Mouse (Mus musculus) forebrain, embryonic 13.5 days (tissue): Measurements from ENCODE around the gene Mob3b. TPM values are rescaled to one million over a fixed set of nuclear protein-coding genes. Genes with fewer than 3 reads are reported as not detected.

Experiments
- ATAC-seq: fragments of 200-750 bp; cut with Nextera tagmentation; 2 replicates; pipeline ENCODE4 v1.8.0; 2017
- H3K27ac ChIP-seq: fragments of 300-500 bp; sonication (generic); 2 replicates; pipeline ENCODE4 v1.5.1; 2015; ENCODE audit warnings: inconsistent platforms, mild to moderate bottlenecking, moderate library complexity
- H3K27me3 ChIP-seq: fragments of 300-500 bp; sonication (generic); 2 replicates; pipeline ENCODE4 v1.6.1; 2015; ENCODE audit warnings: mild to moderate bottlenecking, inconsistent platforms
- H3K36me3 ChIP-seq: fragments of 300-500 bp; sonication (generic); 2 replicates; pipeline ENCODE4 v1.6.1; 2015; ENCODE audit warnings: mild to moderate bottlenecking, inconsistent platforms; ENCODE audit not compliant: poor library complexity, severe bottlenecking
- H3K4me1 ChIP-seq: fragments of 300-500 bp; sonication (generic); 2 replicates; pipeline ENCODE4 v1.6.1; 2015; ENCODE audit warnings: inconsistent platforms
- H3K4me2 ChIP-seq: fragments of 300-500 bp; sonication (generic); 2 replicates; pipeline ENCODE4 v1.6.1; 2015; ENCODE audit warnings: inconsistent platforms, mild to moderate bottlenecking, moderate library complexity
- H3K4me3 ChIP-seq: fragments of 300-500 bp; sonication (generic); 2 replicates; pipeline ENCODE4 v1.5.1; 2015; ENCODE audit warnings: mild to moderate bottlenecking, inconsistent platforms
- H3K9ac ChIP-seq: fragments of 300-500 bp; sonication (generic); 2 replicates; pipeline ENCODE4 v1.6.1; 2015; ENCODE audit warnings: mild to moderate bottlenecking, inconsistent platforms
- H3K9me3 ChIP-seq: fragments of 300-500 bp; sonication (generic); replicated peaks from 2 replicates; pipeline ENCODE4 v1.6.1; 2016; ENCODE audit warnings: inconsistent platforms
- WGBS: fragments of 180-500 bp; shearing (Covaris S2); methylation state at CpG from one replicate; pipeline ENCODE4 v1.1.7; 2015; 5-methylcytosine and 5-hydroxymethylcytosine counted together
- polyA plus RNA-seq: library from polyadenylated mRNA; unstranded; fragments of >200 nt; fragmentation: Nextera tagmentation; extraction: Ambion mirVana; gene quantifications from 2 replicates; pipeline ENCODE4 v1.2.1, GENCODE M21; 2015

Gene Mob3b
- polyA plus RNA-seq, 1 experiment from 2014 or later = 12.4 TPM

DNA sequence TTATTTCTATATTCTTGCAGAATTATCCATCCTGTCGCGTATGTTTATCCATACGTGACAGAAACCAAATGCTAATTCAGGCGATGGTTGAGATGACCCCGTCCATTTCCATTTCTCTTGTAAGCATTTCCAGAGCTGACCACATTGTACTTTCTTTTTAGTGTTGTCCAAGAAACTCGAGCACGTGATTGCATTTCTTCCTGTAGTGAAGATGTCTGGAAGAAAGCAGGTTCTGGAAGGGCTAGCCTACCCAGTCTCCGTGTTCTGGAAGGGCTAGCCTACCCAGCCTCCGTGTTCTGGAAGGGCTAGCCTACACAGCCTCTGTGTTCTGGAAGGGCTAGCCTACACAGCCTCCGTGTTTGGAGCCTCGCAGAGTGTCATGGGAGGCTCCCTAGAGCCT, 33.3 kb downstream of the Mob3b start:
- Histone ChIP-seq H3K4me1 (peaks cover 67% of the 10 kb centered on the region), H3K9me3 (no peaks in the 10 kb centered on the region), H3K9ac (no peak overlapping the region), H3K36me3 (no peaks in the 10 kb centered on the region), H3K27me3 (no peaks in the 10 kb centered on the region), H3K4me2 (peak overlapping the region; percentile 39), H3K4me3 (no peak overlapping the region), H3K27ac (peak overlapping the region; percentile 69)
- ATAC-seq = no peak
- 72% methylated on average over 11 of the region's 11 CpGs for WGBS

DNA sequence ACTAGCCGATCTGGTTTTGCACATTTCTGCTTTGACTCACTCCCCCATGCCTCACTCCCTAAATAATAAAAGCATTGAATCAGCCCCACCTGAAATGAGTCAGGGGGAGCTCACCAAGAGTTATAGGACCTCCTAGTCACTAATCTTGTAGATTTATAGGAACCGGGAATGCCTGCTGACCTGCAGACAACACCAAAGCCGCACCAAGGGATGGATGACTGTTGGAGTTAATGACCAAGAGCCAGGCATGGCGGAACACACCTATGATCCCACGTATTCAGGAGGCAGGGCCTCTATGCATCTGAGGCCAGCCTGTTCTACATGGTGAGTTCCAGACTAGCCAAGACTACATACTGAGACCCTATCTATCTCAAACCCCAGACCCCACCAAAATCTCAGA, 34.2 kb downstream of the Mob3b start:
- ATAC-seq = no peak
- 0 out of 2 replicates have a peak overlapping the region, but pooled peaks have one; percentile 14 for H3K4me2 ChIP-seq
- no peaks in the 10 kb centered on the region for H3K36me3 ChIP-seq
- H3K9ac ChIP-seq = no peak overlapping the region
- H3K27ac ChIP-seq = no peak overlapping the region
- H3K9me3 ChIP-seq = no peaks in the 10 kb centered on the region
- H3K4me1 ChIP-seq = peaks cover 67% of the 10 kb centered on the region
- 67% methylated on average over 5 of the region's 5 CpGs for WGBS
- H3K4me3 ChIP-seq = no peak overlapping the region
- H3K27me3 ChIP-seq = no peaks in the 10 kb centered on the region

DNA sequence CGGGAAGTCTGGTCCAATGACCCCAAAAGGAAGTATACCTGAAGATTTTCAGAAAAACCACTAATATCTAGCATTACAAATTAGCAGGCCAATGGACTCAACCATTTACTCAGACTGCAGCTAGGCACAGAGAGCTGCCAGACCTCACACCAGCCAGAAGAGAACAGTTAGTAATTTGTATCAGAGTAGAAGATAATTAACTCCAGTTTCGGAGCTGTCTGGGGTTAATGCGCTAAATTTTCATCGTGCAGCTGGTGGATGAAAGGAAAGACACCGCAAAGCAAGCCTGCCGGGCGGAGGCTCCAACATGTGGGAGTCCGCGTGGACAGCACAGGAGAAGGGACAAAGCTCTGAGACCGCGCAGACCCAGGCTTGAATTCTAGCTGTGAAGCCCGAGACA, 36.2 kb downstream of the Mob3b start:
- ATAC-seq = peak; percentile 6; the same call in 1 of the 2 replicates
- no peaks in the 10 kb centered on the region for H3K36me3 ChIP-seq
- 18% methylated on average over 12 of the region's 12 CpGs for WGBS
- H3K27me3 ChIP-seq = no peaks in the 10 kb centered on the region
- peaks cover 57% of the 10 kb centered on the region for H3K4me1 ChIP-seq
- H3K4me3 ChIP-seq = peak overlapping the region; percentile 15; the same call in 1 of the 2 replicates
- H3K9me3 ChIP-seq = no peaks in the 10 kb centered on the region
- H3K27ac ChIP-seq = no peak overlapping the region
- no peak overlapping the region for H3K9ac ChIP-seq
- peak overlapping the region; percentile 43 for H3K4me2 ChIP-seq

DNA sequence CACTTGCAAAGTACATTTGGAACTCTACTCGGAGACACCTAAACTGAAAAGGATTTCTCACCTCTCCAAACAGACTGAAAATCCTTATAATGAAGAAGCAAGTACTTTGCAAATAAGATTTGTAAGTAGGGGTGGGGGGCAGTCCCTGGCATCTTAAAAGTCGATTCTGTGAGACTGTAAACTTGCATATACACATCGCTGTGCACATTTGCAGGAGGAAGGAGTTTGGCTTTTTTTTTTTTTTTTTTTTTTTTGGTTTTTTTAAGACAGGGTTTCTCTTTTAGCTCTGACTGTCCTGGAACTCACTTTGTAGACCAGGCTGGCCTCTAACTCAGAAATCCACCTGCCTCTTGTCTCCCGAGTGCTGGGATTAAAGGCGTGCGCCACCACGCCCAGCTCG, 36.7 kb downstream of the Mob3b start:
- H3K9ac ChIP-seq = no peak overlapping the region
- H3K4me2 ChIP-seq = no peak overlapping the region
- 70% methylated on average over 8 of the region's 8 CpGs for WGBS
- no peak for ATAC-seq
- H3K27me3 ChIP-seq = no peaks in the 10 kb centered on the region
- H3K9me3 ChIP-seq = no peaks in the 10 kb centered on the region
- no peak overlapping the region for H3K4me3 ChIP-seq
- peaks cover 57% of the 10 kb centered on the region for H3K4me1 ChIP-seq
- no peak overlapping the region for H3K27ac ChIP-seq
- no peaks in the 10 kb centered on the region for H3K36me3 ChIP-seq

DNA sequence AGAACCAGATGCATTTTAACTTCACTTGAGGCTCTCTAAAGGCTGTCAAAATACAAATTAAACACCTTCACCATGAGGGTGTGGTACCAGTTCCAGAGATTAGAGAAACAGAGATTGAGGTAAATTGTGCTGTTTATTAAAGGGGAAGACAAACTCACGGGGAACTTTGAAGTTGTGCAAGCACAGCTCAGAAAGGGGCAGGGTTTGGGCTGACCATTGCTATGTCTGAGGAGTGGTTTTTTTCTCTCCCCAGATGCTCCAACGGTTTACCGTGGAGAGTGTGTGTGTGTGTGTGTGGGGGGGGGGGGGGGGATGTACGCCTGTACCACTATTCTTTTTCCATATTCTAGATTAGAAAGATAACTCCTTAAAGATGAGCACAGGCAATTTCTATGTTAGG, 37.1 kb downstream of the Mob3b start:
- no peaks in the 10 kb centered on the region for H3K36me3 ChIP-seq
- H3K9ac ChIP-seq = no peak overlapping the region
- no peaks in the 10 kb centered on the region for H3K9me3 ChIP-seq
- H3K4me1 ChIP-seq = peaks cover 54% of the 10 kb centered on the region
- no peaks in the 10 kb centered on the region for H3K27me3 ChIP-seq
- no peak overlapping the region for H3K4me2 ChIP-seq
- ATAC-seq = no peak
- WGBS = 57% methylated on average over 3 of the region's 4 CpGs
- H3K4me3 ChIP-seq = no peak overlapping the region
- no peak overlapping the region for H3K27ac ChIP-seq

DNA sequence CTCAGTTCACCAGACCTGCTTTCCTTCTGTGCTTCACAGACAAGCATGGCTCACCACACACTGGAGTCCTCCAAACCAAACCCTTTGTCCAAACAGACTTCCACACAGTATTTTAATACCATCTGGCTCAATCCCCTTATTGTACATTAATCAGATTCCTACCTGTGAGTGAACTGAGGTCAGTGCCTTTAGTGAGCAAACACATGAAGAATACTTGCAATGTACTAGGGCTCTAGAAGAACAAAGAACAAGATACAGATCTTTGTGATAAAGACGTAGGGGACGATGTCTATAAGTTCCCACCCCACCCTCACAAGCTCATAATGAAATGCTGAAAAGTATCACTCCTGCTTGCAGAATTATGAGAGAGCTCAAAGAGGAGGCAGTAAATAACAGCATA, 38.4 kb downstream of the Mob3b start:
- Histone ChIP-seq H3K9ac (no peak overlapping the region), H3K4me3 (no peak overlapping the region), H3K27ac (no peak overlapping the region), H3K9me3 (no peaks in the 10 kb centered on the region), H3K4me2 (no peak overlapping the region), H3K36me3 (no peaks in the 10 kb centered on the region), H3K4me1 (peaks cover 42% of the 10 kb centered on the region), H3K27me3 (no peaks in the 10 kb centered on the region)
- WGBS = 87% methylated on average over 2 of the region's 2 CpGs
- no peak for ATAC-seq

DNA sequence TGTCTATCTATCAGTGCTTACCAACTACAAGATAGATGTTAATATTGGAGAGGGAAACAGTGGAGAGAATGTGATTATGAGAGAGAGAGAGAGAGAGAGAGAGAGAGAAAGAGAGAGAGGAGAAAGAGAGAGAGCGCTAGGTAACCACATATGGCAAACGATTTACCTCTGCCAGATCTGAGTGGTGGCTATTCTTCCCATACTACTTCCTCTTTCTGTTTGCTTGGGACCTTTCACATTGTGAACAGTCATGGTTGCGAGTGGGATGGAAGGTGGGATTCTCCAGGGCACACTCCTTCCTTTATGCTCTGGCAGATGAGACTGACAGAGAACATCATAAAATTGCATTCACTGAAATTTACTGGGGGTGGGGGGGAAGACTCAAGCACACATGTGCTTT, 40.1 kb downstream of the Mob3b start:
- Histone ChIP-seq H3K4me3 (no peak overlapping the region), H3K9ac (no peak overlapping the region), H3K27ac (no peak overlapping the region), H3K4me1 (peaks cover 27% of the 10 kb centered on the region), H3K4me2 (no peak overlapping the region), H3K9me3 (no peaks in the 10 kb centered on the region), H3K27me3 (no peaks in the 10 kb centered on the region), H3K36me3 (no peaks in the 10 kb centered on the region)
- no peak for ATAC-seq
- 83% methylated on average over 3 of the region's 3 CpGs for WGBS

DNA sequence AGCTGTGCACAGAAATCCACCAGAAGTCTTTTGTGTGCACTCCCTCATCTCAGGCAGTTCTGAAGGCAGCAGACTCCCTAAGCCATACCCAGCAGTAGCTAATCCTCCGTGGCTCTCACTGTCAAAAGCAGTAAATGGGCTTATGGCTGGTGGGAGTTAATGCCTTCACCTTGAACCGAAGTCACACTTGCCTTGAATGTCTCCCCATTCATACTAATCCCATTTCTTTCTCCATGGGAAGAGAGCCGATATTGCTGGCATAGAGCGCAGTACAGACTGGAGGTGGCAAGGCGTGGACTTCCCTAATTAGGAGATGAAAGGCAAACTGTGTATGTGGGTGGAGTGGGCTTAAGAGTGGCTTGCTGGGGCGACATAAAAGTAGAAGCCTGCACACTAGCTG, 41.4 kb downstream of the Mob3b start:
- no peak overlapping the region for H3K9ac ChIP-seq
- H3K4me2 ChIP-seq = no peak overlapping the region
- no peak overlapping the region for H3K4me3 ChIP-seq
- H3K4me1 ChIP-seq = peaks cover 15% of the 10 kb centered on the region
- no peaks in the 10 kb centered on the region for H3K27me3 ChIP-seq
- no peaks in the 10 kb centered on the region for H3K9me3 ChIP-seq
- H3K36me3 ChIP-seq = no peaks in the 10 kb centered on the region
- 13% methylated on average over 6 of the region's 6 CpGs for WGBS
- peak; percentile 56; the same call in 1 of the 2 replicates for ATAC-seq
- H3K27ac ChIP-seq = 0 out of 2 replicates have a peak overlapping the region, but pooled peaks have one; percentile 6

DNA sequence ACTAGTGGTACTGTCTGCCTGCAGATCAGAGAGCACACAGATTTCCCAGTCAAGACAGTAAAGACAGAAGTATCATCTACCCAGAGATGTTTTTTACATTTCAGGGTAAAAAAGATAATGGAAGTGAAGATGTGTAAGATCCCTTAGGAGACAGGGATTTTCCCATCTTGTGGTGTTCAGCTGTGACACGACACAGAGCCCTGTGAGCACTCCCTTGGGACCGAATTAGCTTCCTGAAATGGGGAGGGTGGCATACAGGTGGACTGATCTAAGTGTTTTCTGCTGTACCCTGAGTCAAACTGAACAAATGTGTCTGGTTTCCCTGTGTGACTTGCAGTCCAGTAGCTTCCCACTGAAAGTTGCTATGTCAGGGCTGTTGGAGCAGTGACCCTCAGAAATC, 42.3 kb downstream of the Mob3b start:
- H3K4me1 ChIP-seq = peaks cover 10% of the 10 kb centered on the region
- 82% methylated on average over 2 of the region's 2 CpGs for WGBS
- no peaks in the 10 kb centered on the region for H3K9me3 ChIP-seq
- H3K4me3 ChIP-seq = no peak overlapping the region
- H3K27me3 ChIP-seq = no peaks in the 10 kb centered on the region
- H3K36me3 ChIP-seq = no peaks in the 10 kb centered on the region
- ATAC-seq = no peak
- H3K9ac ChIP-seq = no peak overlapping the region
- no peak overlapping the region for H3K27ac ChIP-seq
- H3K4me2 ChIP-seq = no peak overlapping the region

DNA sequence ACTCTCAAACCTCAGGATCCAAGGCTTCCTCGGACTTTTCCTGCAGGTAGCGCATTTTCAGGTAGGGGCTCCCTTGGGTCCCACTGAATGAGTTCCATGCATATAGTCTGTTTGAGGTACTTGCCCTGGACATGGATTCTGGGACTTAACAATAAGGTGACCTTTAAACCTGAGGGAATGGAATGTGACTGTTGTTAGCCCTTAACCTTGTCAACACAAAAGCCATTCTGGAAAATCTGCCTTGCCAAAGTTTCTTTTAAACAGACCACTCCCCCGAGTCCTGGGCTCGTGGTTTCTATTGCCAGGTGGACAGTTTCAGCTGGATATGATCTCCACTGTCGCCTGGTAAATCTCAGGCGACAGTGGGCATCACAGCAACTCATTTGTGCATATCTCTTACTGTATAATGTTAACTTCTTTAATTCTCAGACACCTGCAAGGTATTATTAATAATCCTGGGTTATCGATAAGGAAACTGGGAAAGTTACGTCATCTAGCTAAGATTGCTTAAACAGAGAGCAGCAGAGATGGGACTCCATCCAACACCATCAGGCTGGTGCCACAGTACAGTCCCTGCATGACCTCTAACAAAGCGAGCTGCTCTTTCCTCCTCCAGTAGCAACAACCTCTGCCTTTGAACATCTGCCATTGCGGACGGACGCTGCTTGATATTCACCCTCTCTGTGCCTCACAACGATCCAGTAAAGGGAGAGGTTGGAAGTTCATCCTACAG, 43.6 kb downstream of the Mob3b start:
- ATAC-seq = no peak
- H3K4me1 ChIP-seq = peaks cover 10% of the 10 kb centered on the region
- WGBS = 86% methylated on average over 13 of the region's 13 CpGs
- no peak overlapping the region for H3K9ac ChIP-seq
- no peak overlapping the region for H3K4me3 ChIP-seq
- no peaks in the 10 kb centered on the region for H3K27me3 ChIP-seq
- no peak overlapping the region for H3K4me2 ChIP-seq
- no peaks in the 10 kb centered on the region for H3K9me3 ChIP-seq
- H3K36me3 ChIP-seq = no peaks in the 10 kb centered on the region
- no peak overlapping the region for H3K27ac ChIP-seq

DNA sequence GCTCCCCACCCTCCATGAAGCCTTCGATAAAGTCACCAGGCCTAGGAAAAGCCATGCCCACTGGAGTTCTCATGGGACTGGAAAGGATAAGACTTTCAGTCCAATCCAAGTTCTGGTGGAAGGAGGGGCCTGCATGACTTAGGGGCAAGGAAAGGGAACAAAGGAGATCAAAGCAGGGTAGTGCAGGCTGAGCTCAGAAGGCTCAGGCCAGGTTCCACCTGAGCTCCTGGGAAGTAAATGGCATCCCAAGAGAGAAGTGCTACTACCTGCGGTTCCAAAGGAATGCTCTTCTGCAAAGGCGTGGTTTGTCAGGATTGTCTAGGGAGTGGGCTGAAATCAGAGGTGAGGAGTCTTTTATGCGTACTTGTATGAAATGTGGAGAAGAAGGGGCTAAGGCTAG, 44.8 kb downstream of the Mob3b start:
- Histone ChIP-seq H3K4me1 (peaks cover 10% of the 10 kb centered on the region), H3K36me3 (no peaks in the 10 kb centered on the region), H3K27ac (no peak overlapping the region), H3K4me3 (no peak overlapping the region), H3K9me3 (no peaks in the 10 kb centered on the region), H3K9ac (no peak overlapping the region), H3K27me3 (no peaks in the 10 kb centered on the region), H3K4me2 (no peak overlapping the region)
- WGBS = 94% methylated on average over 4 of the region's 4 CpGs
- no peak for ATAC-seq

DNA sequence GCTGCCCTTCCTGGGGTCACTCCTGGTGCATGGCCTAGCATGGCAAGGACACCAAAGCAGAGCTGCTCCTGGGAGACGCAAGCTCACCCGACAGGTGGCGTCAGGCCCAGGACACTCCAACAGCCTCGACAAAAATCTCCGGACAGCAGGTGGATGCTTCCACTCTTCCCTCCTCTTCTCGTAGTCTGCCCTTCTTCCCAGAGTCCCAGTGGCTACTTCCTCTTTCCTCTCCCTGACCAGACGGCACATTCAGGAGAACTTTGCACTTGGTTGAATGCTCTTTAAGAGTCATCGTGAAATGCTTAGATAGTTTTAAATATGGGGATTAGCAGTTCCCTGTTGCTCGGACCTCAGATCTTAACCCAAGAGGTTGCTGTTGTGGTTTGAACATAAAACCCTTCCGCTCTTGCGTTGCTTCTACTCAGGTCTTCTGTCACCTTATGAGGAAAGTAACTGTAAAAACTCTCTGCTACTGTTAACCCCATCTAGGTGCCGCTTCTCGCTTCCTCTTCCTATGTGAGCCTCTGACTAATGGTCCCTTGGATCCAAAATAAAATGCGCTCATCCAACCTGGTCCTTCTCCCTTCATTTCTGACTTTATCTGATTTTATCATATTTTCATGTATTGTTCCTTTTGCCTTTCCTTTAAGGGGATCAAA, 52.0 kb downstream of the Mob3b start:
- Histone ChIP-seq H3K4me3 (no peak overlapping the region), H3K4me2 (no peak overlapping the region), H3K9me3 (no peaks in the 10 kb centered on the region), H3K27ac (no peak overlapping the region), H3K36me3 (no peaks in the 10 kb centered on the region), H3K27me3 (no peaks in the 10 kb centered on the region), H3K4me1 (peaks cover 4% of the 10 kb centered on the region), H3K9ac (no peak overlapping the region)
- no peak for ATAC-seq
- 80% methylated on average over 14 of the region's 14 CpGs for WGBS
